Mouse (Mus musculus): ENCODE measurements around the gene Cd44.

Gene Cd44

DNA sequence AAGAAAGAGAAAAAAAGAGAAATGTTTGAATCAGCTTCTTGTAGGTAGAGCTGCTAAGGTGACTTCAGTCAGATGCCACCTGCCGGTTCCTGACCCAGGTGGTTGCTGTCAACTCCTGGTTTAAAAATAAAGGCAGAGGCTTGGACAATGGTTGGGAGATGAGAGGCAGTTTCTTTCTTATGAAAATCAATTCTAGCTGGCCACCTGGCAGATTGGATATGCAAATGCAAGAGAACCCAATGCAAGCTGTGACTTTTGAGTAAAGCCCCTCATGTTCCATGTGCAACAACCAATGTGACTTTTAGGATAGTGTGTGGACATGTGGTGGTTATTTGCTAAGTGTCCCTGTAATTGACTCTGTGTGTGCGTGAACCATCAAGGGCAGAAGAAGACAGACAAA is 33.0 kb downstream of the Cd44 start:
- DNase-seq (ENCODE audit: low spot score), result no peak

- no peak for DNase-seq (ENCODE audit: low spot score)
Measured at GRCm38 (mm10) chr2:102867396-102868088, 33.9 kb downstream of the Cd44 start.

- DNase-seq (ENCODE audit: low spot score), result no peak
Measured at GRCm38 (mm10) chr2:102866594-102866993, 34.9 kb downstream of the Cd44 start.

- DNase-seq (ENCODE audit: low spot score), result no peak
Measured at GRCm38 (mm10) chr2:102865354-102865752, 36.1 kb downstream of the Cd44 start.

- no peak for DNase-seq (ENCODE audit: low spot score)
Measured at GRCm38 (mm10) chr2:102864695-102865353, 36.6 kb downstream of the Cd44 start.

DNA sequence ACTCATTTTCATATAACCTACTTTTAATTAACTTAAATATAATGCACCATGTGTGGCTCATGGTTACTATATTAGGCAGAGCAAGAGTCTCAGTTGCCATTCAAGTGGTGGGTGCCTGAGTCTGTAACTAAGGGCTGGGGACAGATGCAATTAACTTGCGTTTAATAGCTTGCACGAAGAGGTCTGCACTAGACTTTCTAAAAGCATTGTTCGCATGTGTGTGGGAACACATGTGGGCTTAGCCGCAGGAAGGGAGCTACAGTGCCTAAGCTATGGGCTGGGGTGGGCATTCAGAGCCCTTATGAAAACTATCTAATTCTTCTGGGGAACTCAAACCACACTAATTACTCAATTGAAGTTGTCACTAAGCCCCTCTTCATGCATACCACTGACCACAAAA is 37.4 kb downstream of the Cd44 start:
- DNase-seq (ENCODE audit: low spot score), result no peak

DNA sequence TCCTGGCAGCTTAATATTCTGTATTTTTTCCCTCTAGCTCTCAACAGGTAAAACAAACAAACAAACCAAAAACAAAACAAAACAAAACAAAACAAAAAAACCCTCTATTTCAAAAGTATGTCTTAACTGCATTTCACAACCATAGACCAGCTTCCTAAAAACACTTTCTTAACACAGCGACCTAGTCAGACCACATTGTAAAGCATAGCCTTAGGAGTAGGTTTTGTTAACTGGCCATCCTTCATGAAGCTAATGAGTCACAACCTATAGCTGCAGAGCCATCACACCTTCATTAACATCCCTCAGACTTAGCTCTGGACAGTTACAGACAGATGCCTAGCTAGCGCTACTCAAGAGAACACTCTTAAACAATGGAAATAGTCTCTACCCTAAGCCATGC is 37.9 kb downstream of the Cd44 start:
- no peak for DNase-seq (ENCODE audit: low spot score)

- DNase-seq (ENCODE audit: low spot score), result no peak
Measured at GRCm38 (mm10) chr2:102862706-102863105, 38.8 kb downstream of the Cd44 start.

- no peak for DNase-seq (ENCODE audit: low spot score)
Measured at GRCm38 (mm10) chr2:102858271-102858670, 43.2 kb downstream of the Cd44 start.

DNA sequence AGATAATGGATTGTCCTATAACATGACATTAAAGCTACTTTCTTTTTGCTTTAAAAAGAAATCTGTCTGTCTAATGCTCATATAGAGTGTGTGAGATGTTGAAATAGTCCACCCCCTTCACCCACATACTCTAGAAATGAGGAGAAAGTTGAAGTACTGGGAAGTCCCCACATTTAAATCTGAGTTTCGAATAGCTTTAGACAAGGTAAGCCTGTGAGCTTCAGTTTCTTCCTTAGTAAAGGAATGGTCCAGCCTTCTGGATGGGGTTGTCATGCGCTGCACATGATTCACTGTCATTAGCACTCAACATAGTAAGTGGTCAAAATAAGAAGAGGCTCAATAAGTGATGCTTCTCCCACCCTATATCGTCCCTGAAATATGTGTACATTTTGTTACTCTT is 48.2 kb downstream of the Cd44 start:
- DNase-seq (ENCODE audit: low spot score), result no peak

DNA sequence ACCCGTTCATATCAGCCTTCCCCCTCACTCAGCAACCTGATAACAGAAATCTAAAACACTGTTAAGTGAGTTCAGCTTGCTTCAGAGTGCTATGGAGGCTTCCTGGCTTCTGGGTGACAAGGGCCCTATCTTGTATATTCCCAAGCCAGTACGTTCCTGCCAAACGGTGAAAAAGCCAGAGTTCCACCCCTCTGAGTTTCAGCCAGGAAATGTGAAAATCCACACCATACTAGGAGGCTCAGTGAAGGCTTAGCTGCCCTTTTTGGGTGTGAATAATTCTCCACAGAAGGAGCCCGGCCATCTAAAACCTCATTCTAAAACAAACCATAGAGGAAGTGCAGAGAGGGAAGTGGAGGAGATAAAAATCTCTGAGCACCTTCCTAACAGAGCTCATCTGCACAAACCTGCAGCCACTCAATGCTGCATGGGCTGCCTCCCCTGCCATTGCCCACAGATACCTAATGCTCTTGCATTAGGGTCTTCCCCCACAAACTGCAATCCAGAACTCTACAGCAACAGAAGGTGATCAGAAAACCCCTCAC is 49.5 kb downstream of the Cd44 start:
- DNase-seq (ENCODE audit: low spot score), result no peak

DNA sequence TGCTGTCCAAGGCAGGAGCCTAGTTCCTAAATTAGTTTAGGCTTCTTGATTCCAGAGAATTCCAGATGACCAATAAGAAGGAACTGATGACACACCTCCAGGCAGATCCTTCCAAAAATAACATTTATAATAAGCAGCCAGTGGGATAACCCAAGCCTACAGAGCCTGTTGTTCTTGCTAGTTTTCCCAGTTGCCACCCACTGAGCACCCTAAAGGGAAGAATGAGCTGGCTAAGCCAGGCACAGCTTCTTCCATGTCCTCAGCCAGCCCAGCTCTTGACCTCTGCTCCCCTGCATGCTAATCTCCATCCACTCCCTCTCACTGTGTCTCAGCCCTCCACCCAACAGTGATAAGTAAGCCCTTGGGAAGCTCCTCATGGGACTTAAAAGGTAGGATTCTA is 51.4 kb downstream of the Cd44 start:
- no peak for DNase-seq (ENCODE audit: low spot score)

DNA sequence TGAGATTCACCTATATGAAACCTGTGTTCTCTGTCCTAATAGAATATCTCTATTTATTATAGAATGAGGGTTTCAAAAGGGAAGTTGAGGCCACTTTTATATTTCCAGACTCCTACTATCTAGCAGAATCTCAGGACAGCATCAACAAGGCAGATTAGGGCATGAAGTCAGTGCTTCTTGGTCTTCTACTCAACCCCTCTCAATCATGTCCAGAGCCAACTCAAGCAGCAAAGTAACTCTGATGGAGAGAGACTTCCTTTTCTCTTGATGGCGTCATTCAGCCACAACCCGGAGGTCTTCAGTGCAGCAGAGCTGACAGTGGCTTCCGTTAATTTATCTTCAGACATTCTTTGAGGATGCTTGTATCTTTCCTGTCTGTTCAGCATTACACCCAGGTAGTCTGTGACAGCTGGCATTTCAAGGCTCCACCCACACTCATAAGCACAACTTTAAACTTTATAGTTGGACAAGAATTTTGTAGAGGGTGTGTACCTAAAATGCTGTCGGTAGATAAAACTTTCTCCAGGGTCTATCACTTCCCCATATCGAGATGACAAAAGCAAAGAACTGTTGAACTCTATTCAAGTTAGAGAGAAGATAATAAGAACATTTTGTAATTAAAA is 52.5 kb downstream of the Cd44 start:
- DNase-seq (ENCODE audit: low spot score), result no peak

DNA sequence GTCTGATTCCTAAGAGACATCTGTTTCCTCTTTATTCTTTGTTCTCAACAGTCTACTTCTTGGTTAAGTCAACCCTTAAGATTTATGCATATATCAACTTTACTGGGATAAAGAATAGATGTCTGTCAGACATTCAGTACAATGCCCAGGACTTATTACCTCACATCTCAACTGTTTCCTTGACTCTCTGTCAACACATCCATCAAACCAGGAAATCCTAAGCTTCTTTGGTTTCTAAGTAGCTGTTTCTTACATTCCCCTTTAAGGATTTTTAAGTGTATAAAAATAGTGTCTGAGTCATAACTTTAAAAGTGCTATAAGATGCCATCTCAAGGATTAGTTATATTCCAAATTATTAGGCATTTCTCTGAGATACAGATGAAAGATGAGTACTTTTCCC is 60.2 kb downstream of the Cd44 start:
- no peak for DNase-seq (ENCODE audit: low spot score)

- no peak for DNase-seq (ENCODE audit: low spot score)
Measured at GRCm38 (mm10) chr2:102838179-102838578, 63.3 kb downstream of the Cd44 start.

- DNase-seq (ENCODE audit: low spot score), result no peak
Measured at GRCm38 (mm10) chr2:102831547-102831946, 69.9 kb downstream of the Cd44 start.

GRCm38 (mm10) chr2:102829201-102829600 is 72.3 kb downstream of the Cd44 start:
- peak; percentile 76 for DNase-seq (ENCODE audit: low spot score)

- DNase-seq (ENCODE audit: low spot score), result no peak
Measured at GRCm38 (mm10) chr2:102828381-102828780, 73.1 kb downstream of the Cd44 start.

DNA sequence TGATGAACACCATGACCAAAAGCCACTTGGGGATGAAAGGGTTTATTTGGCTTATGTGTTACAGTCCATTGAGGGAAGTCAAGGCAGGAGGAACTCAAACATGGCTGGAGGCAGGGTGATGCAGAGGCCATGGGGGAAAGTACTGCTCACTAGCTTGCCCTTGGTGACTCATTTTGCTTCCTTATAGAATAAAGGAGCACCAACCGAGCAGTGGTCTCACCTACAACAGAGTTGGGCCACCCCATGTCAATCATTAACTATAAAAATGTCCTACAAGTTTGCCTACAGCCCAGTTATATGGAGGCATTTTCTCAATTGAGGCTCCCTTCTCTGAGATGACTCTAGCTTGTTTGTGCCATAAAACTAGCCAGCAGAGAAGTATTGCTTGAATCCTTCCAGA is 73.6 kb downstream of the Cd44 start:
- no peak for DNase-seq (ENCODE audit: low spot score)

- DNase-seq (ENCODE audit: low spot score), result peak; percentile 28
Measured at GRCm38 (mm10) chr2:102825961-102826633, 75.4 kb downstream of the Cd44 start.

DNA sequence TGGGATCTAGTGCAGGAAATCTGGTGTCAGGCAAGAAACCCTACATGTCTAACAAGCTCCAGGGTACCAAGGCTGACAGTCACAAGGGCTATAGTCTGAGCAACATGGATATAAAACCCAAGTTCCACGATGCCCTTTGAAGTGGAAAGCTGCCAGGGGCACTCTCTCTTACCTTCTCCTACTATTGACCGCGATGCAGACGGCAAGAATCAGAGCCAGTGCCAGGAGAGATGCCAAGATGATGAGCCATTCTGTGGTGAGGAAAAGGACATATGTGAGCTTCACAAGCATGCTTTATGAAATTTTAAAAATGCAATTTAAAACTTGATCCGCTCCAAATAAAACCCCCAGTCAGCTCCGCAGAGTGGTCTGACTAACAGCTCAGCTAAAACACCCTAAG is 79.4 kb downstream of the Cd44 start:
- DNase-seq (ENCODE audit: low spot score), result no peak

DNA sequence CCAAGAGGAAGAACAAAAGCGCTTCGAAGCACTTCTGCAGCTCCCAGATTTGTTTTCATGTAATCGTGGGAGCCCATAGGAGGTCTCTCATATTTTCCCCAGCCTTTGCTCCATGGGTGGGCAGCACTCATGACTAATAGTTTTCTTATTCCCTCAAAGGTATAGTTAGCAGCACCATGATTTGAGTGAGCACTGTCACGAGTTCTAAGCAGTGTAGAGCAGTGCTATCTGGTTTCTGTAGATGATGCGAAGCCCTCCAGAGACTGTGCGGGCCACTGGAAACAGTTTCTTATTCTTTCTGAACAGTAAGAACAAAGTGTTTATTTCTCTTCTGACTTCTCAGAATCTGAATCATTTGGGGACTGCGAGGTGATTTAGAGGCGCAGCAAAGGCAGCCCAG is 80.7 kb downstream of the Cd44 start:
- DNase-seq (ENCODE audit: low spot score), result no peak
